Mouse (Mus musculus): Measurements from ENCODE around the gene Gm20388. TPM values are rescaled to one million over a fixed set of nuclear protein-coding genes. Genes with fewer than 3 reads are reported as not detected.
A peak's percentile ranks its signal among the peaks of the same experiment; 100 is the strongest.

The Gm20388 gene
- polyA plus RNA-seq, 1 experiment from 2014 or later = not detected

DNA sequence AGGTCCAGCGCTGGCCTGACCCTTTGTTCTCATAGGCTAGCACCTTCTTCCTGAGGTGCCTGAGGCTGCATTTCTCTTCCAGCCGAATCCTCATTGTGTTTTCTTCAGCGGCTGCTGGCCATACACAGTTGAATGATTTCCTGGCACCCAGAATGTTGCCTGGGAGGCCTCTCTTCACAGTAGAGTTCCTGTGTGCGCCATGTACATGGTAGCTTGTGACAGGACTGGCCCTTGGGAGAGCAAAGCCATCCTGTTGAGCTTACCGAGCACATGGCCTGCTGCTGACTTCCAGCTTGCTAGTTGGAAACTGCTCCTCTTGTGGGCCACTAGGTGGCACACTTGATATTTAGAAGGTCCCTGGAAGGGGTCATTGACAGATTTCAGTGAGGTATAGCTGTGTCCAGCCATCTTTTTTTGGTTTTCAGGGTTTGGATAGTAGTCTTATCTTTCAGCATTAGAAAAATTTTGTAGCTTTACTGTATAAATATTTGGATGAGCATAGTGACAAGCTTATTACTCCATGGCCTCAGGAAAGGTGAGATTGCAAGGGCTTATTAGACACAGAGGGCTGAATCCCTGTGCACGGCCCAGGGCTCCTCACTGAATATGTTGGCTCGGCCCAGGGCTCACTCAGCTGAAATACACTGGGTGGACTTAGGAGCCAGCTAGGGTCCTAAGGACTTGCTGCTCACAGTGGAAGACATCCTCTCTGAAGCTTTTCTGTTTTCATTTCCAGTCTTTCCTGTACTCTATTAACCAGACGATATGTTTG lies 2067.4 kb downstream of the Gm20388 start:
- Histone ChIP-seq H3K4me3 (ENCODE audit: low read length) (no peak overlapping the region), H3K36me3 (ENCODE audit: control insufficient read depth, insufficient read depth, low read length) (peaks cover 70% of the 10 kb centered on the region), H3K9ac (ENCODE audit: low read depth, low read length) (no peak overlapping the region), H3K4me1 (ENCODE audit: control insufficient read depth, insufficient read depth, low read length) (no peaks in the 10 kb centered on the region), H3K9me3 (ENCODE audit: control insufficient read depth, low read length) (no peaks in the 10 kb centered on the region), H3K4me2 (replicated peaks; ENCODE audit: low read depth, low read length) (no peak overlapping the region), H3K27me3 (ENCODE audit: control insufficient read depth, insufficient read depth, low read length) (no peaks in the 10 kb centered on the region), H3K27ac (ENCODE audit: low read depth, low read length) (no peak overlapping the region)
- peak; percentile 72; the same call in 1 of the 2 replicates for ATAC-seq (ENCODE audit: low FRiP score, low TSS enrichment)
- 61% methylated on average over 8 of the region's 8 CpGs for WGBS

DNA sequence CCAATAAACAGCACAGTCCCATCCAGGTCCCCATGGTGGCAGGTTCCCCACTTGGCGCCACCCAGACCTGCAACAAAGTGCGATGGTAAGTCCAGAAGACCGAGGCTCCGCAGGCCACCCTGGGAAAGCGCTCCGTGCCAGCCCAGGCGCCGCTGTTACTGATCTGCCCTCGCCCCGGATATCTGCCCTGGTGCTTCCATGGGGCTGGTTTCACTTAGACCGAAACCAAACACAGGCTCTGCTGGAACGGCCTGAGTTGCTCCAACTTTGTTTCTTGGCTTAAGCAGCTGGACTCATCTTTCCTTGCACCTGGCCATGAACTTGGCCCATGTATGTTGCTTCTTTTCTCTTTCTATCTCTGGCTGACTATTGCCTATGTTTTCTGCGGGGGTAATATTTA lies 2068.0 kb downstream of the Gm20388 start:
- Histone ChIP-seq H3K9ac (ENCODE audit: low read depth, low read length) (no peak overlapping the region), H3K27me3 (ENCODE audit: control insufficient read depth, insufficient read depth, low read length) (no peaks in the 10 kb centered on the region), H3K9me3 (ENCODE audit: control insufficient read depth, low read length) (no peaks in the 10 kb centered on the region), H3K4me2 (replicated peaks; ENCODE audit: low read depth, low read length) (no peak overlapping the region), H3K4me3 (ENCODE audit: low read length) (no peak overlapping the region), H3K4me1 (ENCODE audit: control insufficient read depth, insufficient read depth, low read length) (no peaks in the 10 kb centered on the region), H3K36me3 (ENCODE audit: control insufficient read depth, insufficient read depth, low read length) (peaks cover 76% of the 10 kb centered on the region), H3K27ac (ENCODE audit: low read depth, low read length) (no peak overlapping the region)
- WGBS = 98% methylated on average over 13 of the region's 13 CpGs
- no peak for ATAC-seq (ENCODE audit: low FRiP score, low TSS enrichment)

DNA sequence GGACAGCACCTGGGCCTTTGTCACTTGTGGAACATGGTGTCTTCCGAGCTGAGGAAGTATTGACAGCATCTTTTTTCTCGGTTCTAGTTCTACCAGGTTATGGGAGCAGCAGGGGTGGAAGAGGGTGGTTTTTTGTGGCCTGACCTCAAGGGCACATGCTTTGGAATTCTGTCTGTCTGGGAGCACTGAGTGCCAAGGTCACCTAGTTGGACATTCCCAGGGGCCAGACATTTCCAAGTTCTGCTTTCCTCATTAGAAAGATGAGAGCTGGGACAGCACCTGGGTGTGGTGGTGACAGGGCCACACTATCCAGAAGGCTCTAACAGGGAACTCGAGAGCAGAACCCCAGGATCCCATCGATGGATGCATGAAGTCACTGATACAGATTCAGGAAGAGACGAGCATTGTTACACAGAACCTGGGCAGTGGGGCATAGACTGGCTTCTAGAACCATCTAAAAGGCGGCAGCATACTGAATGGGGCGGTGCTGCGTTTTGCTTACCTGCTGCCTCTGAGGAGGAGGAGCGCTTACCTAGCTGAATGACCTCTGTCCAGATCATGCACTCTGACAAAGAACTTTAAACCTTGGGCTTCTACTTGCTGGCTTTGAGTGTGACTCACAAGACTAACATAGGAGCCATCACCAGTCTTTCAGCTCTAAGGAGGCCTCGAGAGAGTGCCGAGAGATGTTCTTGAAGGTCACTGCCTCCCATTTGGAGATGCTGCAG lies 2070.3 kb downstream of the Gm20388 start:
- Histone ChIP-seq H3K9ac (ENCODE audit: low read depth, low read length) (no peak overlapping the region), H3K9me3 (ENCODE audit: control insufficient read depth, low read length) (no peaks in the 10 kb centered on the region), H3K4me3 (ENCODE audit: low read length) (no peak overlapping the region), H3K27me3 (ENCODE audit: control insufficient read depth, insufficient read depth, low read length) (no peaks in the 10 kb centered on the region), H3K27ac (ENCODE audit: low read depth, low read length) (no peak overlapping the region), H3K4me2 (replicated peaks; ENCODE audit: low read depth, low read length) (no peak overlapping the region), H3K4me1 (ENCODE audit: control insufficient read depth, insufficient read depth, low read length) (no peaks in the 10 kb centered on the region), H3K36me3 (ENCODE audit: control insufficient read depth, insufficient read depth, low read length) (peaks cover 72% of the 10 kb centered on the region)
- 92% methylated on average over 11 of the region's 11 CpGs for WGBS
- no peak for ATAC-seq (ENCODE audit: low FRiP score, low TSS enrichment)

DNA sequence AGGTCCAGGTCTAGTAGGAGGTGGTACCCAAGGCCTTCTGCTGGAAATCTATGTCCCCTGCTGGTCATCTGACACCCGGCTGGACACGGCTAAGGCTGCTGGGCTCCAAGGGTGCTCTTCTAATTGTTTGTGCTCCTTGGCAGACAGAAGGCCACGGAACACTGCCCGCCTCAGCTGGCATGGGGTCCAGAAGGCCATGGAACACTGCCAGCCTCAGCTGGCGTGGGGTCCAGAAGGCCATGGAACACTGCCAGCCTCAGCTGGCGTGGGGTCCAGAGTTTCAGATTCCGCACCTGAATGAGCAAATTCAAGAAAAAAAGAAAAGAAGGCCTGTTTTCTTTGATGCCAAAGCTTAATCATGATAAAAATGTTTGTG lies 2070.9 kb downstream of the Gm20388 start:
- H3K9ac ChIP-seq (ENCODE audit: low read depth, low read length) = no peak overlapping the region
- no peaks in the 10 kb centered on the region for H3K4me1 ChIP-seq (ENCODE audit: control insufficient read depth, insufficient read depth, low read length)
- no peak overlapping the region for H3K27ac ChIP-seq (ENCODE audit: low read depth, low read length)
- WGBS = 85% methylated on average over 7 of the region's 7 CpGs
- no peak for ATAC-seq (ENCODE audit: low FRiP score, low TSS enrichment)
- H3K4me3 ChIP-seq (ENCODE audit: low read length) = no peak overlapping the region
- H3K9me3 ChIP-seq (ENCODE audit: control insufficient read depth, low read length) = no peaks in the 10 kb centered on the region
- no peak overlapping the region for H3K4me2 ChIP-seq (replicated peaks; ENCODE audit: low read depth, low read length)
- H3K36me3 ChIP-seq (ENCODE audit: control insufficient read depth, insufficient read depth, low read length) = peaks cover 72% of the 10 kb centered on the region
- no peaks in the 10 kb centered on the region for H3K27me3 ChIP-seq (ENCODE audit: control insufficient read depth, insufficient read depth, low read length)

DNA sequence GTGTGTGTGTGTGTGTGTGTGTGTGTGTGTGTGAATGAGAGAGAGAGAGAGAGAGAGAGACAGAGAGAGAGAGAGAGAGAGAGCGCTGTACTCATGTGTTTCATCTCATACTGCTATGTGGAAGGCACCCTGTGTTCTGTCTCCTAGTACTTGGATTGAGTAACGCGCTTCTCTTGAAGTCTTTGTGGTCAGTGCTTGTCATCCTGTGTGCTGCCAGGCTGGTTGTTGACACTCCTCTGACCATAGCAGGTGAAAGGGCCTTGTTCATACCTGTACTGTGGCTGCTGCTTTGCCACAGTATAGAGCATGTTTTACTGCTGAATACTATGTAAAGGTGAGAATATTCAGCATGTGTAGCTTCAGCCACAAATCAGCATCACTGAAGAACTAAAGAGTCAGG lies 2075.0 kb downstream of the Gm20388 start:
- Histone ChIP-seq H3K36me3 (ENCODE audit: control insufficient read depth, insufficient read depth, low read length) (peaks cover 67% of the 10 kb centered on the region), H3K4me3 (ENCODE audit: low read length) (no peak overlapping the region), H3K4me1 (ENCODE audit: control insufficient read depth, insufficient read depth, low read length) (no peaks in the 10 kb centered on the region), H3K27ac (ENCODE audit: low read depth, low read length) (no peak overlapping the region), H3K9ac (ENCODE audit: low read depth, low read length) (no peak overlapping the region), H3K9me3 (ENCODE audit: control insufficient read depth, low read length) (no peaks in the 10 kb centered on the region), H3K27me3 (ENCODE audit: control insufficient read depth, insufficient read depth, low read length) (no peaks in the 10 kb centered on the region), H3K4me2 (replicated peaks; ENCODE audit: low read depth, low read length) (no peak overlapping the region)
- no peak for ATAC-seq (ENCODE audit: low FRiP score, low TSS enrichment)
- 98% methylated on average over 3 of the region's 3 CpGs for WGBS

DNA sequence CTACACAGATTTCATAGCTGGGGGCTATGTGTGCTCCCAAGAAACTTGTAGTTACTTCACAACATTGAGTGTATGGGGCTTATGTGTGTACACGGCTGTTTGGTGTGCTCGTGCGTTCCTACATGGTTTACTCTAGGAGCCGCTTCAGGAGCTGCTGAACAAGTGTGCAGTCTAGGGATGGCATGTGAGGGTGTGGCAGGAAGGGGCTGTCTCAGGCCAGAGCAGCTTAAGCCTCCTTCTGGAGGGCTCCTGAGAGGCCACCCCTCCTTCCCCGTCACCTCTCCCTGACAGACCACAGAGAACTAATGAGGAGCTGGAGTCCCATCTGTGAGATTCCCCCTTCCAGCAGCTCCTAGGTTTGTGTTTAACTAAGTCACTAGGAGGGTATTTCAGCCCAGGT lies 2077.3 kb downstream of the Gm20388 start:
- no peak for ATAC-seq (ENCODE audit: low FRiP score, low TSS enrichment)
- no peaks in the 10 kb centered on the region for H3K9me3 ChIP-seq (ENCODE audit: control insufficient read depth, low read length)
- peaks cover 67% of the 10 kb centered on the region for H3K36me3 ChIP-seq (ENCODE audit: control insufficient read depth, insufficient read depth, low read length)
- no peak overlapping the region for H3K27ac ChIP-seq (ENCODE audit: low read depth, low read length)
- H3K27me3 ChIP-seq (ENCODE audit: control insufficient read depth, insufficient read depth, low read length) = no peaks in the 10 kb centered on the region
- no peaks in the 10 kb centered on the region for H3K4me1 ChIP-seq (ENCODE audit: control insufficient read depth, insufficient read depth, low read length)
- H3K4me3 ChIP-seq (ENCODE audit: low read length) = no peak overlapping the region
- H3K9ac ChIP-seq (ENCODE audit: low read depth, low read length) = no peak overlapping the region
- WGBS = 92% methylated on average over 5 of the region's 5 CpGs
- no peak overlapping the region for H3K4me2 ChIP-seq (replicated peaks; ENCODE audit: low read depth, low read length)

DNA sequence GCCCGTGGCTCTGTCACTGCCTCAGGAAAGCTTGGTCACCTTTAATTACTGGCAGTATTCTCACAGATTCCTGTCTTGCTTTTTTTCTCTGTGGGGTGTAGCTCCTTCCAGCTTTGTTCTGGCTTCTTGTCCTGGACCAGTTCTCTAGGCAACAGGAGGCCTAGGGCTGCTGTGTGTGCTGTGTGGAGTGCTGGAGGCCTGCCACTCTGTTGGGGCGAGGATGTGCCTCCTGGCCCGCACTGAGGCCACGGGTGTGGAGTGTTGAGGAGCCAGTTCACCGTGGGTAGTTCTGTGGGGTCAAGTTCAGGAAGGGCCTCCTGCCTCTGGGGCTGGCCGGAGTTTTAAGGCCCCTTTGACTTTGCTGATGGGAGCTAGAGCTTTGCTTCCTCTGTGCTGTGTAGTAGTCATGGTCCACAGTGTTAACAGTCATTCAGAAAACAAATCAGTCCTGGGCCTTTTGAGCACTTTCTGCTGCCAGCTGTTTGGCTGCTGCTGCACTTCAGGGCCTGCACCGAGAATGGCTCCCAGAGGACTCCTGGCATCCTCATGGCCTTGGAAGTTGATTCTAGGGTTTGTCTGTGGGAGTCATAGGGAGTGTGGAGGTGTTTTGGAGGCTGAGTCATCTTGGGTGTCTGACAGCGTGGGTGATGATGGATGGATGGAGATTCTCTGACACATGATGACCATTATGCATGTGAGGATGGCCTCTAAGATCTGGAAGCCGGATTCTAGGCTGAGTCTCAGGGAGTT lies 2080.0 kb downstream of the Gm20388 start:
- H3K4me2 ChIP-seq (replicated peaks; ENCODE audit: low read depth, low read length) = no peak overlapping the region
- peaks cover 58% of the 10 kb centered on the region for H3K36me3 ChIP-seq (ENCODE audit: control insufficient read depth, insufficient read depth, low read length)
- H3K4me3 ChIP-seq (ENCODE audit: low read length) = no peak overlapping the region
- no peaks in the 10 kb centered on the region for H3K9me3 ChIP-seq (ENCODE audit: control insufficient read depth, low read length)
- ATAC-seq (ENCODE audit: low FRiP score, low TSS enrichment) = no peak
- WGBS = 83% methylated on average over 9 of the region's 9 CpGs
- H3K9ac ChIP-seq (ENCODE audit: low read depth, low read length) = no peak overlapping the region
- H3K4me1 ChIP-seq (ENCODE audit: control insufficient read depth, insufficient read depth, low read length) = no peaks in the 10 kb centered on the region
- H3K27me3 ChIP-seq (ENCODE audit: control insufficient read depth, insufficient read depth, low read length) = no peaks in the 10 kb centered on the region
- no peak overlapping the region for H3K27ac ChIP-seq (ENCODE audit: low read depth, low read length)

DNA sequence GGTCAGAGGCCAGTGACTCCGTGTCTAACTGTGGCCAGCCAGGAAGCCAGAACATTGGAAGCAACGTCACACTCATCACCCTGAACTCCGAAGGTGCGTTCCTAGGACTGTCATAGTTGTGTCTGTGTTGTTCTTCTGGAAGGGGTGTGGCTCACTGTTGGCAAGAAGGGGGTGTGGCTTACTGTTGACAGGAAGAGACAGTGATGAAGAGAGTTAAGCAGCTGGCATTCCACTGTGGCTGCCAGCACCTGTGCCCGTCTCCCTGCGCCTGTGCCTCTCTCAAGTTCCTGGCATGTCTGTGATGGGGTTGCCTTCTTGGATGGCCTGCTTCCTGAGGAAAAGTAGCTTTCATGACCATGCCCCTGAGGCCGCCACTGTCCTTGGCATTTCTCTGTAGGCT lies 2081.0 kb downstream of the Gm20388 start:
- Histone ChIP-seq H3K9ac (ENCODE audit: low read depth, low read length) (no peak overlapping the region), H3K4me2 (replicated peaks; ENCODE audit: low read depth, low read length) (no peak overlapping the region), H3K4me3 (ENCODE audit: low read length) (no peak overlapping the region), H3K27ac (ENCODE audit: low read depth, low read length) (no peak overlapping the region), H3K36me3 (ENCODE audit: control insufficient read depth, insufficient read depth, low read length) (peaks cover 63% of the 10 kb centered on the region), H3K4me1 (ENCODE audit: control insufficient read depth, insufficient read depth, low read length) (no peaks in the 10 kb centered on the region), H3K27me3 (ENCODE audit: control insufficient read depth, insufficient read depth, low read length) (no peaks in the 10 kb centered on the region), H3K9me3 (ENCODE audit: control insufficient read depth, low read length) (no peaks in the 10 kb centered on the region)
- ATAC-seq (ENCODE audit: low FRiP score, low TSS enrichment) = no peak
- WGBS = 93% methylated on average over 7 of the region's 7 CpGs

DNA sequence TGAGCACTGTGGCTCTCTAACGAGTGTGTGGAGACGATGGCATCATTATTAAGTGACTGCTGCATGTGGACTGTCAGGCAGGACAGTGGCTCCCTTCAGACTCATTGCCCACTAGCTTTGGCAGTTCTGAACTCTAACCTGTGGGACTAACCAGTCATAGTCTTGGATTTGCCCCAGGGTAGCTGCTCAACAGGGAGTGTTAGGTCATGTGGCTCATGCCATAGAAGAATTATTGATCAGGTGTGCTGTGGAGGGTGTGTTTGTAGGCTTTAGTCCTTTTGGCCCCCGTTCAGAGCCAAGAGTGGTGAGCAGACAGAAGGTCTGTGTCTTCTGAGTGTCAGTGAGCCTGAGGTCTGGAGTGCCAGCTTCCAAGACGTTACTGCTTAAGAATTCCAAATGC lies 2082.3 kb downstream of the Gm20388 start:
- peaks cover 67% of the 10 kb centered on the region for H3K36me3 ChIP-seq (ENCODE audit: control insufficient read depth, insufficient read depth, low read length)
- no peak overlapping the region for H3K4me2 ChIP-seq (replicated peaks; ENCODE audit: low read depth, low read length)
- H3K9ac ChIP-seq (ENCODE audit: low read depth, low read length) = no peak overlapping the region
- no peak overlapping the region for H3K27ac ChIP-seq (ENCODE audit: low read depth, low read length)
- H3K9me3 ChIP-seq (ENCODE audit: control insufficient read depth, low read length) = no peaks in the 10 kb centered on the region
- no peaks in the 10 kb centered on the region for H3K27me3 ChIP-seq (ENCODE audit: control insufficient read depth, insufficient read depth, low read length)
- 77% methylated on average over 4 of the region's 4 CpGs for WGBS
- H3K4me3 ChIP-seq (ENCODE audit: low read length) = no peak overlapping the region
- no peaks in the 10 kb centered on the region for H3K4me1 ChIP-seq (ENCODE audit: control insufficient read depth, insufficient read depth, low read length)
- no peak for ATAC-seq (ENCODE audit: low FRiP score, low TSS enrichment)
